Mouse (Mus musculus) cortical plate, adult 2 months (tissue): Measurements from ENCODE around the gene Gcn1l1.

Experiments used
- CTCF ChIP-seq: fragments of 200-500 bp; IDR thresholded peaks from 2 replicates; pipeline ENCODE4 v1.5.1; 2011; ENCODE audit warnings: mild to moderate bottlenecking, control low read depth, low read length; ENCODE audit not compliant: insufficient read depth; ENCODE audit errors: extremely low read depth
- POLR2A ChIP-seq: fragments of 200-500 bp; IDR thresholded peaks from 2 replicates; pipeline ENCODE4 v1.6.1; 2011; ENCODE audit warnings: mild to moderate bottlenecking, low read length, control low read depth; ENCODE audit not compliant: insufficient read depth; ENCODE audit errors: extremely low read depth

DNA sequence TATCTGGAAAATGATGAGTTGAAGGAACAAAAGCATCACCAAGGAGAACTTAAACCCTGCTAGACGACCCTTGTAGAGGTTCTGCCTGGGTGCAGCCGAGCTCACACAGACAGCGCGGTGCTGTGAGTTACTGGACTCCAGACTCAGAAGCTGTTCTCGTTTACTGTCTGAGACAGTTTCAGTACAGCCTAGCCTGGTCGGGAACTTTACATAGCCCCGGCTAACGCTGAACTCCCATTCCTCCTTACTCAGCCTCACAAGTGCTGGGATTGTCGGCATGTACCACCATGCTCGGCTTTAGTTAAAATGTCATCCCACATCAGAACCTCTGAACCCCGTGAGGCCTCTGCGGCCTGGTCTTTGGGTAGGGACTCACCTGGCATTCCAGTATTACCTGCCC lies 103.9 kb downstream of the Gcn1l1 start:
- TF ChIP-seq CTCF: no peak
- no peak for TF ChIP-seq POLR2A
